Mouse (Mus musculus) stomach, embryonic 16.5 days (tissue): ENCODE measurements around the gene Arhgef1. TPM values are rescaled to one million over a fixed set of nuclear protein-coding genes. Genes with fewer than 3 reads are reported as not detected.

Experiments used
- ATAC-seq: fragments of 200-750 bp; cut with Nextera tagmentation; 2 replicates; pipeline ENCODE4 v1.8.0; 2017; ENCODE audit warnings: moderate number of reproducible peaks, moderate TSS enrichment; ENCODE audit not compliant: insufficient read depth, low FRiP score
- H3K27ac ChIP-seq: fragments of 300-500 bp; sonication (generic); 2 replicates; pipeline ENCODE4 v1.5.1; 2014; ENCODE audit warnings: low read length
- H3K27me3 ChIP-seq: fragments of 300-500 bp; sonication (generic); 2 replicates; pipeline ENCODE4 v1.6.1; 2014; ENCODE audit warnings: low read length, control low read depth, mixed read lengths; ENCODE audit not compliant: control insufficient read depth, insufficient read depth
- H3K36me3 ChIP-seq: fragments of 300-500 bp; sonication (generic); 2 replicates; pipeline ENCODE4 v1.6.1; 2014; ENCODE audit warnings: low read length; ENCODE audit not compliant: control insufficient read depth, insufficient read depth
- H3K4me1 ChIP-seq: fragments of 300-500 bp; sonication (generic); 2 replicates; pipeline ENCODE4 v1.6.1; 2014; ENCODE audit warnings: low read length, control low read depth, mixed read lengths; ENCODE audit not compliant: control insufficient read depth, insufficient read depth
- H3K4me2 ChIP-seq: fragments of 300-500 bp; sonication (generic); 2 replicates; pipeline ENCODE4 v1.6.1; 2014; ENCODE audit warnings: low read depth, low read length, mixed read lengths
- H3K4me3 ChIP-seq: fragments of 300-500 bp; sonication (generic); replicated peaks from 2 replicates; pipeline ENCODE4 v1.5.1; 2014; ENCODE audit warnings: mild to moderate bottlenecking, low read length
- H3K9ac ChIP-seq: fragments of 300-500 bp; sonication (generic); 2 replicates; pipeline ENCODE4 v1.6.1; 2014; ENCODE audit warnings: low read length
- H3K9me3 ChIP-seq: fragments of 300-500 bp; sonication (generic); replicated peaks from 2 replicates; pipeline ENCODE4 v1.6.1; 2016; ENCODE audit warnings: low read length, control low read depth; ENCODE audit not compliant: control insufficient read depth
- WGBS: fragments of 180-500 bp; shearing (Covaris S2); extraction: QIAGEN DNeasy Blood & Tissue Kit; methylation state at CpG from one replicate; pipeline ENCODE4 v1.1.7; 2014; 5-methylcytosine and 5-hydroxymethylcytosine counted together
- polyA plus RNA-seq: library from polyadenylated mRNA; unstranded; fragments of >200 nt; fragmentation: Nextera tagmentation; extraction: Ambion mirVana; gene quantifications from 2 replicates; pipeline ENCODE4 v1.2.1, GENCODE M21; 2015

Arhgef1 gene
- polyA plus RNA-seq = 67.2 and 73.5 TPM in 2 replicates

- peak within 1 kb of the TSS; percentile 91 for H3K4me2 ChIP-seq
- peak within 1 kb of the TSS; percentile 76 for H3K4me3 ChIP-seq
- H3K4me1 ChIP-seq = peaks cover 36% of the 10 kb centered on the region
- peak within 1 kb of the TSS; percentile 90 for H3K9ac ChIP-seq
- peak; percentile 15; the same call in 1 of the 2 replicates for ATAC-seq
- no peaks in the 10 kb centered on the region for H3K36me3 ChIP-seq
- no peaks in the 10 kb centered on the region for H3K27me3 ChIP-seq
- WGBS = 4% methylated on average over 62 of the region's 68 CpGs
- H3K9me3 ChIP-seq = no peaks in the 10 kb centered on the region
- H3K27ac ChIP-seq = peak within 1 kb of the TSS; percentile 93
Observed at GRCm38 (mm10) chr7:24902630-24903443, at the start of gene Arhgef1. Gene Arhgef1, plus strand, starts transcription at chr7:24902912.

GRCm38 (mm10) chr7:24853233-24853563 lies 49.5 kb upstream of the Arhgef1 start:
- no peak overlapping the region for H3K9ac ChIP-seq
- no peaks in the 10 kb centered on the region for H3K27me3 ChIP-seq
- H3K27ac ChIP-seq = no peak overlapping the region
- H3K9me3 ChIP-seq = no peaks in the 10 kb centered on the region
- H3K36me3 ChIP-seq = no peaks in the 10 kb centered on the region
- peaks cover 10% of the 10 kb centered on the region; the same call in 1 of the 2 replicates for H3K4me1 ChIP-seq
- ATAC-seq = no peak
- no peak overlapping the region for H3K4me3 ChIP-seq
- H3K4me2 ChIP-seq = no peak overlapping the region

GRCm38 (mm10) chr7:24853695-24854094 lies 49.0 kb upstream of the Arhgef1 start:
- Histone ChIP-seq H3K4me1 (peaks cover 10% of the 10 kb centered on the region; the same call in 1 of the 2 replicates), H3K4me2 (no peak overlapping the region), H3K27me3 (no peaks in the 10 kb centered on the region), H3K27ac (no peak overlapping the region), H3K9me3 (no peaks in the 10 kb centered on the region), H3K9ac (no peak overlapping the region; the same call in 1 of the 2 replicates), H3K36me3 (no peaks in the 10 kb centered on the region), H3K4me3 (no peak overlapping the region)
- ATAC-seq = no peak
- WGBS = 29% methylated on average over 7 of the region's 7 CpGs

GRCm38 (mm10) chr7:24856460-24857120 lies 46.1 kb upstream of the Arhgef1 start:
- H3K4me2 ChIP-seq = no peak overlapping the region
- 47% methylated on average over 6 of the region's 6 CpGs for WGBS
- H3K36me3 ChIP-seq = no peaks in the 10 kb centered on the region
- no peak overlapping the region for H3K27ac ChIP-seq
- H3K4me3 ChIP-seq = no peak overlapping the region
- H3K4me1 ChIP-seq = peaks cover 6% of the 10 kb centered on the region; the same call in 1 of the 2 replicates
- no peaks in the 10 kb centered on the region for H3K9me3 ChIP-seq
- no peaks in the 10 kb centered on the region for H3K27me3 ChIP-seq
- ATAC-seq = no peak
- H3K9ac ChIP-seq = no peak overlapping the region

- Histone ChIP-seq H3K27me3 (no peaks in the 10 kb centered on the region), H3K9me3 (no peaks in the 10 kb centered on the region), H3K4me1 (no peaks in the 10 kb centered on the region), H3K27ac (no peak overlapping the region), H3K4me2 (no peak overlapping the region), H3K4me3 (no peak overlapping the region), H3K36me3 (no peaks in the 10 kb centered on the region), H3K9ac (no peak overlapping the region)
- peak; percentile 53; the same call in 1 of the 2 replicates for ATAC-seq
- WGBS = 74% methylated on average over 5 of the region's 5 CpGs
Observed at GRCm38 (mm10) chr7:24859234-24859633, 43.5 kb upstream of the Arhgef1 start.

- WGBS = 87% methylated on average over 7 of the region's 7 CpGs
- Histone ChIP-seq H3K9me3 (no peaks in the 10 kb centered on the region), H3K27me3 (no peaks in the 10 kb centered on the region), H3K4me1 (no peaks in the 10 kb centered on the region), H3K27ac (no peak within 1 kb of the TSS), H3K4me2 (no peak within 1 kb of the TSS), H3K4me3 (no peak within 1 kb of the TSS), H3K9ac (no peak within 1 kb of the TSS), H3K36me3 (no peaks in the 10 kb centered on the region)
- ATAC-seq = no peak
Observed at GRCm38 (mm10) chr7:24861913-24862312, 40.8 kb upstream of the Arhgef1 start, which contains the start of gene Gm9844. Gene Gm9844, plus strand, starts transcription at chr7:24862213.

- no peak for ATAC-seq
- Histone ChIP-seq H3K36me3 (no peaks in the 10 kb centered on the region), H3K4me1 (no peaks in the 10 kb centered on the region), H3K27ac (no peak overlapping the region), H3K9me3 (no peaks in the 10 kb centered on the region), H3K27me3 (no peaks in the 10 kb centered on the region), H3K9ac (no peak overlapping the region), H3K4me2 (no peak overlapping the region), H3K4me3 (no peak overlapping the region)
- WGBS = 81% methylated on average over 4 of the region's 4 CpGs
Observed at GRCm38 (mm10) chr7:24862853-24863252, 39.9 kb upstream of the Arhgef1 start.

GRCm38 (mm10) chr7:24864156-24864555 lies 38.6 kb upstream of the Arhgef1 start:
- no peak for ATAC-seq
- Histone ChIP-seq H3K4me1 (no peaks in the 10 kb centered on the region), H3K27ac (no peak overlapping the region), H3K9me3 (no peaks in the 10 kb centered on the region), H3K36me3 (no peaks in the 10 kb centered on the region), H3K4me2 (no peak overlapping the region), H3K9ac (peak overlapping the region; percentile 11; the same call in 1 of the 2 replicates), H3K27me3 (no peaks in the 10 kb centered on the region), H3K4me3 (no peak overlapping the region)
- 22% methylated on average over 6 of the region's 6 CpGs for WGBS

- no peaks in the 10 kb centered on the region for H3K4me1 ChIP-seq
- H3K36me3 ChIP-seq = no peaks in the 10 kb centered on the region
- WGBS = 56% methylated on average over 17 of the region's 17 CpGs
- H3K9ac ChIP-seq = no peak overlapping the region
- no peak overlapping the region for H3K4me3 ChIP-seq
- H3K4me2 ChIP-seq = no peak overlapping the region
- no peak for ATAC-seq
- no peaks in the 10 kb centered on the region; the same call in 1 of the 2 replicates for H3K9me3 ChIP-seq
- H3K27ac ChIP-seq = no peak overlapping the region
- H3K27me3 ChIP-seq = no peaks in the 10 kb centered on the region
Observed at GRCm38 (mm10) chr7:24869080-24869479, 33.6 kb upstream of the Arhgef1 start.
